Mouse (Mus musculus) kidney, embryonic 16.5 days (tissue): ENCODE measurements at regions not wholly inside any gene's neighbourhood (a gene's known extent, or its start where the extent isn't known, plus 50 kb on each side); places are given as distances from the start of the nearest gene placed in this dataset.

Experiments
- ATAC-seq: fragments of 200-750 bp; cut with Nextera tagmentation; 2 replicates; pipeline ENCODE4 v1.8.0; 2017; ENCODE audit warnings: moderate TSS enrichment; ENCODE audit not compliant: low FRiP score, low TSS enrichment
- H3K27ac ChIP-seq: fragments of 300-500 bp; sonication (generic); 2 replicates; pipeline ENCODE4 v1.5.1; 2014; ENCODE audit warnings: low read length
- H3K27me3 ChIP-seq: fragments of 300-500 bp; sonication (generic); 2 replicates; pipeline ENCODE4 v1.6.1; 2014; ENCODE audit warnings: low read length, control low read depth, mixed read lengths; ENCODE audit not compliant: insufficient read depth
- H3K36me3 ChIP-seq: fragments of 300-500 bp; sonication (generic); 2 replicates; pipeline ENCODE4 v1.6.1; 2014; ENCODE audit warnings: low read length, control low read depth, mixed read lengths; ENCODE audit not compliant: insufficient read depth
- H3K4me1 ChIP-seq: fragments of 300-500 bp; sonication (generic); 2 replicates; pipeline ENCODE4 v1.6.1; 2014; ENCODE audit warnings: low read length, control low read depth, mixed read lengths; ENCODE audit not compliant: insufficient read depth
- H3K4me2 ChIP-seq: fragments of 300-500 bp; sonication (generic); replicated peaks from 2 replicates; pipeline ENCODE4 v1.6.1; 2014; ENCODE audit warnings: low read depth, low read length
- H3K4me3 ChIP-seq: fragments of 300-500 bp; sonication (generic); 2 replicates; pipeline ENCODE4 v1.5.1; 2014; ENCODE audit warnings: mild to moderate bottlenecking, low read length
- H3K9ac ChIP-seq: fragments of 300-500 bp; sonication (generic); replicated peaks from 2 replicates; pipeline ENCODE4 v1.6.1; 2014; ENCODE audit warnings: low read length
- H3K9me3 ChIP-seq: fragments of 300-500 bp; sonication (generic); 2 replicates; pipeline ENCODE4 v1.6.1; 2016; ENCODE audit warnings: low read length, control low read depth
- WGBS: fragments of 180-500 bp; shearing (Covaris S2); extraction: QIAGEN DNeasy Blood & Tissue Kit; methylation state at CpG from one replicate; pipeline ENCODE4 v1.1.7; 2014; 5-methylcytosine and 5-hydroxymethylcytosine counted together

DNA sequence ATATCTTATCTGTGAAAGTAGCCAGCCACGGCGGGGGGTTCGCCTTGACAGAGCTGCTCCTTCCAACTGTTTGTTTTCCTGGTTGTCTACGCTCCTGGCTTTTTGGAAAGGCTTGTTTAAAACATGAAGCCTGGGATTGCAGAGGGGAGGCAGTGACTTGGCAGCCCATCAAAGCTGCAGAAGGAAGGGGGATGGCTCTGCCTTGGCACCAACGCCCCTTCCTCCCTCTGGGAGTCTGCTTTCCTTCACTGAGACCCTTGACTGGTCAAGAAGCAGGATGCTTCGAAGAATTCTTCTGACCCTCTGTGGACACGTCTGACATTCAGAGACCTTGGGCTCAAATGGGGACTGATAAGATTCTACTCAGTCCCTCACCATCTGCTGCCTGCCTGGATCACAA, 176.9 kb upstream of the Sall1 start:
- no peak for ATAC-seq
- WGBS, result 59% methylated on average over 7 of the region's 7 CpGs
- no peak overlapping the region for H3K27ac ChIP-seq
- no peak overlapping the region for H3K4me2 ChIP-seq
- H3K4me1 ChIP-seq, result no peaks in the 10 kb centered on the region
- H3K4me3 ChIP-seq, result no peak overlapping the region
- H3K27me3 ChIP-seq, result no peaks in the 10 kb centered on the region
- H3K9ac ChIP-seq, result no peak overlapping the region
- H3K36me3 ChIP-seq, result no peaks in the 10 kb centered on the region
- H3K9me3 ChIP-seq, result no peaks in the 10 kb centered on the region

DNA sequence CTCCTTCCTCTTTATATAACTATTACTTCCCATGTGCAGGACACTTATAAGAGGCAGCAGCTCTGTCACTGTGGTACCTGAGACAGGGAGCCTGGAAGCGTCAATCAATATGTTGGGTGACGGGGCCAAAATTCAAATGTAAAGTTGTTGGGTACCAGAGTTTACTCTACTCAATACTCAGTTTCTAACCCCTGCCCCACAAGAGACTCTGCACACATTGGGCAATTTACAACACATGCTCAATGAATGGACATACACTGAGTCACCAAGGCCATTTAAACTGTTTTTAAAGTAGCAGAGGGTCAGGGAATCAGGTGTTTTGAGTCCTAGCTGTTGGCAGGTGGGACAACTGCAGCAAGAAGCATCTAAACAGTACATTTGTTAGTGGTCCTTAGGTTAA, 176.4 kb upstream of the Sall1 start:
- Histone ChIP-seq H3K27ac (no peak overlapping the region), H3K4me2 (no peak overlapping the region), H3K36me3 (no peaks in the 10 kb centered on the region), H3K9me3 (no peaks in the 10 kb centered on the region), H3K4me1 (no peaks in the 10 kb centered on the region), H3K9ac (no peak overlapping the region), H3K27me3 (no peaks in the 10 kb centered on the region), H3K4me3 (no peak overlapping the region)
- WGBS, result 95% methylated on average over 2 of the region's 2 CpGs
- no peak for ATAC-seq

DNA sequence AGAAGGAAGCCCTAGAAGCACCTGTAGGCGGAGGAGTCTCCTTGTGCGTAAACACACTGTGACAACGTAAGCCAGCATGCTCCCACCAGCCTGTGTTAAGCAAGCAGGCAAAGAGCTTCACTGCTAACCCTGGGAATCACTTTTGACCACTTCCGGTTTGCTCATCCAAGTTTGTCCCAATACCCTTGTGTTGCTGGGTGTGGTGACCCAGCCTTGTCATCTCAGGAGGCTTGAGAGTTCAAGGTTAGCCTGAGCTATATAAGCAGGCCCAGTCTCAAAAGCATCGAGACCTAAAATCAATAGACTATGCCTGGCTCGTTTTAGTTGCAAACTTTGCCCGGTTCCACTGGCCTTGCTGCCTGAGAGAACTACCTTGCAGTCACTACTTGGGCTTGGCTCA, 175.2 kb upstream of the Sall1 start:
- no peak for ATAC-seq
- no peaks in the 10 kb centered on the region for H3K27me3 ChIP-seq
- H3K36me3 ChIP-seq, result no peaks in the 10 kb centered on the region
- no peaks in the 10 kb centered on the region for H3K4me1 ChIP-seq
- no peak overlapping the region for H3K9ac ChIP-seq
- H3K27ac ChIP-seq, result no peak overlapping the region
- WGBS, result 89% methylated on average over 7 of the region's 7 CpGs
- no peaks in the 10 kb centered on the region for H3K9me3 ChIP-seq
- no peak overlapping the region for H3K4me3 ChIP-seq
- no peak overlapping the region for H3K4me2 ChIP-seq

DNA sequence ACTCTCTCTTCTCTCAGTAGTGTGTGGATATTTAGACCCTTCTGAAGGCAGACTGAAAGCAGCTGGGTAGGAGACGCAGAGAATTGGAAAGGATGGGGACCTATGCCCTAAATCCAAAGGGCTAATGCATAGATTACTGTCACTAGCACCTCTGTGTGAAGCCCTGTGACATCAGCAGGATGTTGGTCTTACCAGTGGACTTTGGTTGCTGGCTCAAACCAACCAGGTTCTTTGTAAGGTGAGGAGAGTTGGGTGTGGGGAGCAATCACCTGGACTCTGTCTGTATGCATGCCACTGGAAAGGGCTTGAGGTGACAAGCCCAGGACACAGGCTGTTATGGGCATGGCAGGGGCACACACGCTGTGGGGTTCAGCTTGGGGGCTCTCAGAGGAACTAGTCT, 173.7 kb upstream of the Sall1 start:
- no peak for ATAC-seq
- no peak overlapping the region for H3K4me2 ChIP-seq
- H3K27ac ChIP-seq, result no peak overlapping the region
- H3K4me3 ChIP-seq, result no peak overlapping the region
- 87% methylated on average over 2 of the region's 2 CpGs for WGBS
- H3K9ac ChIP-seq, result no peak overlapping the region
- no peaks in the 10 kb centered on the region for H3K4me1 ChIP-seq
- H3K36me3 ChIP-seq, result no peaks in the 10 kb centered on the region
- H3K9me3 ChIP-seq, result no peaks in the 10 kb centered on the region
- no peaks in the 10 kb centered on the region for H3K27me3 ChIP-seq

DNA sequence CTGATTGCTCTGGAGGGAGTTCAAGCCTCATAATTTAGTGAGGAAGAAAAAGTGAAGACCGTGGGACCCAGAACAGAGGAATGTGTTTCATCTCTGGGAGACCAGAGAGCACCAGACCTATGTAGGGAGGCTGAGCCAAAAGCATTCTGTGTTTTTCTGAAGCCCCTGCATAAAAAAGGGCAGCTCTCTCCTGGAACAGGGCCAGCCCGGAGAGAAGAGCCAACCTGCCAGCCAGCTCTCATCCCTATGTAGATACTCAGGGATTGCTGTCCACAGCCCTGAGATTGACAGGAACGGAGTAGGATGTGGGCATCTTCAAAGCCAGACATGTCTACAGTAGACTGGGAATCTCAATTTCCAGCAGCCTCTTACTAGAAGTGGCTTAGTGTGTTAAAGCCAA, 168.0 kb upstream of the Sall1 start:
- no peak for ATAC-seq
- H3K9ac ChIP-seq, result no peak overlapping the region
- no peaks in the 10 kb centered on the region for H3K27me3 ChIP-seq
- H3K4me3 ChIP-seq, result no peak overlapping the region
- no peaks in the 10 kb centered on the region for H3K4me1 ChIP-seq
- H3K36me3 ChIP-seq, result no peaks in the 10 kb centered on the region
- no peak overlapping the region for H3K27ac ChIP-seq
- no peaks in the 10 kb centered on the region for H3K9me3 ChIP-seq
- WGBS, result 79% methylated on average over 3 of the region's 3 CpGs
- H3K4me2 ChIP-seq, result no peak overlapping the region

DNA sequence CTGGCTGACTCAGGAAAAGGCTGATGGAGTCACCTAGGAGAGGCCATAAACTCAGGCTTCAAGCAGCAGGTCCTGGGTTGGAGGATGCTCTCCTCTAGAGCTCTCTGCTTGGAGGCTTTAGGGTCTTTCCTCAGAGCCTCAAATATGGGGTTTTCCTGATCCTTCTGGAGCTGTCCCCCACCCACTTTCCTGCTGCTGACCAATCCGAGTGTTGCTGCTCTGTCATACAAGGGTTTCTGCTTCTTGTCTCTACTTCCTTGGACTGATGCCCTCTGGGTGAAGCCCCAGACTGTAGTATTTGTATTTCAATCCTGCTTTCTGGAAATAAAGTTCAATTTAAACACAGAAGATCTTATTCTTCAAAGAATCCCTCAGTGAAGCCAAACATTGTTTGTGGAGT, 166.7 kb upstream of the Sall1 start:
- no peaks in the 10 kb centered on the region for H3K27me3 ChIP-seq
- H3K36me3 ChIP-seq, result no peaks in the 10 kb centered on the region
- no peaks in the 10 kb centered on the region for H3K9me3 ChIP-seq
- H3K27ac ChIP-seq, result no peak overlapping the region
- no peak overlapping the region for H3K9ac ChIP-seq
- no peak overlapping the region for H3K4me3 ChIP-seq
- ATAC-seq, result no peak
- H3K4me1 ChIP-seq, result no peaks in the 10 kb centered on the region
- 58% methylated on average over 1 of the region's 1 CpGs for WGBS
- no peak overlapping the region for H3K4me2 ChIP-seq

DNA sequence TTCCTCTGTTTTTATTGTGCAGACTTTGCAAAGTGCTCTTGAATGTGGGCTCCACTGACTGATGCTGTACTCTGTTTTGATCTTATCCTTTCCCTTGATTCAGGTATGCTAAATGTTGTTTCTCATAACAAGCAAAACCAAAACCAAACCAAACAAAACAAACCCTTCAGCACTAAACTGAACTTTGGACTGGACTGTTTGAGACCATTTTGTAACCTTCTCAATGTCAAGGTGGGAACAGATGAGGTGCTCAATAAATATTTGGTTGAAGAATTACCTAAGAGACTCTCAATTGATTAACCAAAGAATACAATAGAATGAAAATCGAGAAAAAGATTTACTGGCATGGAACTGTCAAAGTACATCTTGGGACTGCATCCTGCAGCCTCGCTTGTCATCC, 163.9 kb upstream of the Sall1 start:
- Histone ChIP-seq H3K27ac (no peak overlapping the region), H3K36me3 (no peaks in the 10 kb centered on the region), H3K9ac (no peak overlapping the region), H3K4me1 (no peaks in the 10 kb centered on the region), H3K4me2 (no peak overlapping the region), H3K9me3 (no peaks in the 10 kb centered on the region), H3K4me3 (no peak overlapping the region), H3K27me3 (no peaks in the 10 kb centered on the region)
- 84% methylated on average over 2 of the region's 2 CpGs for WGBS
- ATAC-seq, result no peak

DNA sequence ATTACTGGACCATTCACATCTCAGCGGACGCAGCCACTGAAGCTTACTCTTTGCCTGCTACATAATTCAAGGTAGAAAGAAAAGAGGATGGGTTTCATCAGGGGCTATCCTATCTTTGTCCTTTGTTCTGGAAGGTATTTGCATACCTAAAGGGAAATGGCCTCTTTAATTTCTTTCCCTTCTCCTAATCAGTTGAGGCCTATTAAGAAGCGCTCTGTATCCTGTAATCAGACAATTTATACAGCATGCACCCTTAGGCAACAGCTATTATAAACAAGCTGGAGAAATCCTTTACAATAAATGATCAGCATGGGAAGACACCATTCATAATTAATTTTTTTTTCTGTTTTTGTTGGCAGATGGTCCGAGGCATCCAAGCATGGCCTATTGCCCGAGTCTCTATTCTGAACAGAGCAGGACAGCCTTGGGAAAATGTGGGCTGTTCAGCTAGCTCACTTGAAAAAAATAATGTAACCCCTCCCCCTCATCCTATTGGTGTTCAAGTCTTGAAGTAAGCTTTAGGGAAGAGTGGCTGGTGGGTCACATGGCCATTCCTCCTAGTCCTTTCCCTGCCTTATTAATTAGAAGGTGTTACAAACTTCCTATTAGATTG, 158.6 kb upstream of the Sall1 start:
- H3K4me2 ChIP-seq, result no peak overlapping the region
- H3K4me3 ChIP-seq, result no peak overlapping the region
- H3K9me3 ChIP-seq, result no peaks in the 10 kb centered on the region
- no peak overlapping the region for H3K9ac ChIP-seq
- H3K36me3 ChIP-seq, result no peaks in the 10 kb centered on the region
- no peak for ATAC-seq
- H3K4me1 ChIP-seq, result no peaks in the 10 kb centered on the region
- no peaks in the 10 kb centered on the region for H3K27me3 ChIP-seq
- no peak overlapping the region for H3K27ac ChIP-seq
- 63% methylated on average over 5 of the region's 5 CpGs for WGBS

DNA sequence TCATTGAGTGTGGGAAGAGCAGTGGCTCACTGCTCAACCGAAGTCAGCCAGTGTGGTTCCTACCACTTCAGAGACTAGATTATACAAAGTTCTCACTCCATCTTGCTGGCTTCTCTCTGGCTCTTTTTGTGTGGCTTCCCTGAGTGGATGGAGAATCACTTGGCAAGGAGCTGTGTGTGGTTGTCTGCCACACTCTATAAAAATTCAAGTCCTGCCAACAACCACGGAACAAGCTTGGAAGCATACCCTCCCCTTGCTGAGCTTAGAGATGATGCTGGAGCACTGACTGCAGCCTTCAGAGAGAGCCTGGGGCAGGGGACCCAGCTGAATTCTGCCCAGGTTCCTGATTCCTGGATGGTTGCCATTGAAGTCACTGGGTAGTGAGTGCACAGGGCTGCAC, 156.3 kb upstream of the Sall1 start:
- no peaks in the 10 kb centered on the region for H3K9me3 ChIP-seq
- no peak overlapping the region for H3K27ac ChIP-seq
- H3K4me1 ChIP-seq, result no peaks in the 10 kb centered on the region
- H3K27me3 ChIP-seq, result no peaks in the 10 kb centered on the region
- no peak overlapping the region for H3K4me2 ChIP-seq
- WGBS, result 66% methylated on average over 2 of the region's 2 CpGs
- H3K36me3 ChIP-seq, result no peaks in the 10 kb centered on the region
- H3K9ac ChIP-seq, result no peak overlapping the region
- H3K4me3 ChIP-seq, result no peak overlapping the region
- ATAC-seq, result no peak

DNA sequence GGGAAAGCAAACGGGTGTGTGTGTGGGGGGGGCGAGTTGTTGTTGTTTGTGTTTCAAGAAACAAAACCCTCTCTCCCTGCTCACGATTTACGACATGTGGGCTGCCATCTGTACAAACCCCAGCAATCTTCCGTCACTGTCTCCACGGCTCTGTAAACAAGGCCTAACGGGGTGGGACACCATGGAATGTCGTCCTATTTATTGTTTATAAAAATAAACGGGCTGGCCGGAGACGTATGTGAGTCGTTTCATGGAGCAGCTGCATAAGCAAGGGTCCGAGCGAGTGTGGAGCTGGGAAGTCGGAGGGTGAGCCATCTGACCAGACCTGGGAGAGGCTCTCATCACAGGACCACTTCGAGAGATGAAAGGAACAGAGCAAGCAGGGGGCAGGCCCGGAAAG, 141.4 kb upstream of the Sall1 start:
- WGBS, result 7% methylated on average over 17 of the region's 17 CpGs
- Histone ChIP-seq H3K9ac (0 out of 2 replicates have a peak overlapping the region, but pooled peaks have one; percentile 22), H3K4me1 (peaks cover 9% of the 10 kb centered on the region), H3K9me3 (no peaks in the 10 kb centered on the region), H3K27ac (no peak overlapping the region), H3K4me2 (peak overlapping the region; percentile 39), H3K4me3 (no peak overlapping the region), H3K27me3 (0 out of 2 replicates have a peak, but pooled peaks cover 7% of the 10 kb centered on the region), H3K36me3 (no peaks in the 10 kb centered on the region)
- ATAC-seq, result peak; percentile 59; the same call in 1 of the 2 replicates
